Mouse (Mus musculus): ENCODE data around the gene Oasl1. TPM values are rescaled to one million over a fixed set of nuclear protein-coding genes. Genes with fewer than 3 reads are reported as not detected.
A peak's percentile ranks its signal among the peaks of the same experiment; 100 is the strongest.

The Oasl1 gene
- polyA plus RNA-seq, 1 experiment, result 5.7 TPM

GRCm38 (mm10) chr5:114968651-114969050, 45.6 kb downstream of the Oasl1 start:
- Histone ChIP-seq H3K27ac (ENCODE audit: insufficient read depth, low read depth, low read length) (peak overlapping the region; percentile 99), H3K4me1 (ENCODE audit: control insufficient read depth, insufficient read depth, low read length) (peaks cover 31% of the 10 kb centered on the region), H3K27me3 (replicated peaks; ENCODE audit: control insufficient read depth, insufficient read depth, low read length) (no peaks in the 10 kb centered on the region), H3K4me3 (ENCODE audit: insufficient read depth, low read depth, low read length) (peak overlapping the region; percentile 73), H3K36me3 (ENCODE audit: control insufficient read depth, insufficient read depth, low read length) (no peaks in the 10 kb centered on the region)
- peak; percentile 88 for DNase-seq
- TF ChIP-seq POLR2A (IDR thresholded peaks at IDR 0.05; ENCODE audit: low read depth, low read length) (peak; percentile 54), CTCF (conservative IDR thresholded peaks at IDR 0.05; ENCODE audit: insufficient read depth, insufficient read length, low read depth, low read length) (no peak)
- WGBS, result 10% methylated on average over 7 of the region's 7 CpGs

GRCm38 (mm10) chr5:114969064-114969463, 46.0 kb downstream of the Oasl1 start:
- H3K27ac ChIP-seq (ENCODE audit: insufficient read depth, low read depth, low read length), result peak overlapping the region; percentile 99
- WGBS, result 13% methylated on average over 4 of the region's 4 CpGs
- H3K27me3 ChIP-seq (replicated peaks; ENCODE audit: control insufficient read depth, insufficient read depth, low read length), result no peaks in the 10 kb centered on the region

GRCm38 (mm10) chr5:114969609-114970215, 46.7 kb downstream of the Oasl1 start:
- Histone ChIP-seq H3K4me3 (ENCODE audit: insufficient read depth, low read depth, low read length) (peak overlapping the region; percentile 73), H3K27ac (ENCODE audit: insufficient read depth, low read depth, low read length) (peak overlapping the region; percentile 99), H3K27me3 (replicated peaks; ENCODE audit: control insufficient read depth, insufficient read depth, low read length) (no peaks in the 10 kb centered on the region), H3K4me1 (ENCODE audit: control insufficient read depth, insufficient read depth, low read length) (peaks cover 34% of the 10 kb centered on the region), H3K36me3 (ENCODE audit: control insufficient read depth, insufficient read depth, low read length) (no peaks in the 10 kb centered on the region; the same call in 1 of the 2 replicates)
- WGBS, result 33% methylated on average over 13 of the region's 13 CpGs
- TF ChIP-seq POLR2A (IDR thresholded peaks at IDR 0.05; ENCODE audit: low read depth, low read length) (no peak), CTCF (conservative IDR thresholded peaks at IDR 0.05; ENCODE audit: insufficient read depth, insufficient read length, low read depth, low read length) (no peak)
- DNase-seq, result peak; percentile 66

More at GRCm38 (mm10) chr5:114969064-114969463, 46.0 kb downstream of the Oasl1 start:
- TF ChIP-seq CTCF (conservative IDR thresholded peaks at IDR 0.05; ENCODE audit: insufficient read depth, insufficient read length, low read depth, low read length) (no peak), POLR2A (IDR thresholded peaks at IDR 0.05; ENCODE audit: low read depth, low read length) (no peak)
- Histone ChIP-seq H3K36me3 (ENCODE audit: control insufficient read depth, insufficient read depth, low read length) (no peaks in the 10 kb centered on the region), H3K4me1 (ENCODE audit: control insufficient read depth, insufficient read depth, low read length) (peaks cover 34% of the 10 kb centered on the region), H3K4me3 (ENCODE audit: insufficient read depth, low read depth, low read length) (peak overlapping the region; percentile 73)
- DNase-seq, result peak; percentile 94

- Histone ChIP-seq H3K27ac (ENCODE audit: insufficient read depth, low read depth, low read length) (peak within 1 kb of the TSS; percentile 99), H3K4me3 (ENCODE audit: insufficient read depth, low read depth, low read length) (peak within 1 kb of the TSS; percentile 73), H3K36me3 (ENCODE audit: control insufficient read depth, insufficient read depth, low read length) (no peaks in the 10 kb centered on the region; the same call in 1 of the 2 replicates), H3K27me3 (replicated peaks; ENCODE audit: control insufficient read depth, insufficient read depth, low read length) (no peaks in the 10 kb centered on the region), H3K4me1 (ENCODE audit: control insufficient read depth, insufficient read depth, low read length) (peaks cover 28% of the 10 kb centered on the region)
- peak; percentile 84 for DNase-seq
- TF ChIP-seq POLR2A (IDR thresholded peaks at IDR 0.05; ENCODE audit: low read depth, low read length), result peak; percentile 9
- no peak for TF ChIP-seq CTCF (conservative IDR thresholded peaks at IDR 0.05; ENCODE audit: insufficient read depth, insufficient read length, low read depth, low read length)
- WGBS, result 29% methylated on average over 17 of the region's 17 CpGs
Measured at GRCm38 (mm10) chr5:114970824-114971227, 47.8 kb downstream of the Oasl1 start, which contains the start of gene Hnf1a. TSS of gene Hnf1a (minus strand) at chr5:114971094.

- H3K36me3 ChIP-seq (ENCODE audit: control insufficient read depth, insufficient read depth, low read length), result no peaks in the 10 kb centered on the region; the same call in 1 of the 2 replicates
- no peak for TF ChIP-seq CTCF (conservative IDR thresholded peaks at IDR 0.05; ENCODE audit: insufficient read depth, insufficient read length, low read depth, low read length)
- TF ChIP-seq POLR2A (IDR thresholded peaks at IDR 0.05; ENCODE audit: low read depth, low read length), result no peak
Measured at GRCm38 (mm10) chr5:114972201-114972600, 49.2 kb downstream of the Oasl1 start.

GRCm38 (mm10) chr5:114973131-114973530, 50.1 kb downstream of the Oasl1 start:
- TF ChIP-seq POLR2A (IDR thresholded peaks at IDR 0.05; ENCODE audit: low read depth, low read length) (no peak), CTCF (conservative IDR thresholded peaks at IDR 0.05; ENCODE audit: insufficient read depth, insufficient read length, low read depth, low read length) (no peak)
- Histone ChIP-seq H3K27ac (ENCODE audit: insufficient read depth, low read depth, low read length) (0 out of 2 replicates have a peak overlapping the region, but pooled peaks have one; percentile 16), H3K4me1 (ENCODE audit: control insufficient read depth, insufficient read depth, low read length) (peaks cover 8% of the 10 kb centered on the region; the same call in 1 of the 2 replicates), H3K27me3 (replicated peaks; ENCODE audit: control insufficient read depth, insufficient read depth, low read length) (no peaks in the 10 kb centered on the region), H3K36me3 (ENCODE audit: control insufficient read depth, insufficient read depth, low read length) (no peaks in the 10 kb centered on the region; the same call in 1 of the 2 replicates), H3K4me3 (ENCODE audit: insufficient read depth, low read depth, low read length) (no peak overlapping the region)
- DNase-seq, result peak; percentile 63
- 56% methylated on average over 8 of the region's 8 CpGs for WGBS

More at GRCm38 (mm10) chr5:114972201-114972600, 49.2 kb downstream of the Oasl1 start:
- Histone ChIP-seq H3K4me3 (ENCODE audit: insufficient read depth, low read depth, low read length) (peak overlapping the region; percentile 30), H3K27me3 (replicated peaks; ENCODE audit: control insufficient read depth, insufficient read depth, low read length) (no peaks in the 10 kb centered on the region), H3K27ac (ENCODE audit: insufficient read depth, low read depth, low read length) (no peak overlapping the region), H3K4me1 (ENCODE audit: control insufficient read depth, insufficient read depth, low read length) (peaks cover 17% of the 10 kb centered on the region; the same call in 1 of the 2 replicates)
- DNase-seq, result no peak
- 71% methylated on average over 9 of the region's 9 CpGs for WGBS

- no peak for DNase-seq
- Histone ChIP-seq H3K4me1 (ENCODE audit: control insufficient read depth, insufficient read depth, low read length) (peaks cover 6% of the 10 kb centered on the region; the same call in 1 of the 2 replicates), H3K36me3 (ENCODE audit: control insufficient read depth, insufficient read depth, low read length) (no peaks in the 10 kb centered on the region; the same call in 1 of the 2 replicates), H3K4me3 (ENCODE audit: insufficient read depth, low read depth, low read length) (no peak overlapping the region), H3K27me3 (replicated peaks; ENCODE audit: control insufficient read depth, insufficient read depth, low read length) (no peaks in the 10 kb centered on the region), H3K27ac (ENCODE audit: insufficient read depth, low read depth, low read length) (no peak overlapping the region)
- TF ChIP-seq POLR2A (IDR thresholded peaks at IDR 0.05; ENCODE audit: low read depth, low read length) (no peak), CTCF (conservative IDR thresholded peaks at IDR 0.05; ENCODE audit: insufficient read depth, insufficient read length, low read depth, low read length) (no peak)
Measured at GRCm38 (mm10) chr5:114976935-114977334, 53.9 kb downstream of the Oasl1 start.

All from kidney, adult 2 months (tissue).